Mouse (Mus musculus): ENCODE data around the gene Izumo1r. TPM values are rescaled to one million over a fixed set of nuclear protein-coding genes. Genes with fewer than 3 reads are reported as not detected.

Izumo1r gene
- not detected for total RNA-seq (2022)

- no peak for DNase-seq (ENCODE audit: low spot score)
Observed at GRCm38 (mm10) chr9:14903581-14904378, at the start of gene Izumo1r. Izumo1r (minus strand) TSS chr9:14903949.

DNA sequence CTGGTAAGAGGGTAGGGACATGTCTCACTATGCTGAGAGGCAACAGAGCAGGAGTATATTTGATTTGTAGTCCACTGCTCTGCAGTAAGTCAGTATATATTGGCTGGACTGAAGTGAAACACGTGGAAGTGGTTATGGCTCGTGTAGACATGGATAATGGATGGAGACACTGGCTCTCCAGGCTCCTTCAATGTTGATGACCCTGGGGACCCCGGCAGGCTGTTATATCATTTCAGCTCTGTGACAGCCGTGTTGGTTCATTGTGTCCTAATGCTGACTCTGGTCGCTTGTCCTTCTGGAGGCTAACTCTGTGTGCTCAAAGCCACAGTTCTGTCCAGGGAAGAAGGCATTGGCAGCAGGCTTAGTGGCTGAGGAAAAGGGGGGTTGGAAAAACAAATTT is 47.3 kb upstream of the Izumo1r start:
- no peak for DNase-seq (ENCODE audit: low spot score)

- no peak for DNase-seq (ENCODE audit: low spot score)
Observed at GRCm38 (mm10) chr9:14948843-14949242, 45.1 kb upstream of the Izumo1r start.

- no peak for DNase-seq (ENCODE audit: low spot score)
Observed at GRCm38 (mm10) chr9:14946677-14947076, 42.9 kb upstream of the Izumo1r start.

GRCm38 (mm10) chr9:14945919-14946318 is 42.2 kb upstream of the Izumo1r start:
- no peak for DNase-seq (ENCODE audit: low spot score)

DNA sequence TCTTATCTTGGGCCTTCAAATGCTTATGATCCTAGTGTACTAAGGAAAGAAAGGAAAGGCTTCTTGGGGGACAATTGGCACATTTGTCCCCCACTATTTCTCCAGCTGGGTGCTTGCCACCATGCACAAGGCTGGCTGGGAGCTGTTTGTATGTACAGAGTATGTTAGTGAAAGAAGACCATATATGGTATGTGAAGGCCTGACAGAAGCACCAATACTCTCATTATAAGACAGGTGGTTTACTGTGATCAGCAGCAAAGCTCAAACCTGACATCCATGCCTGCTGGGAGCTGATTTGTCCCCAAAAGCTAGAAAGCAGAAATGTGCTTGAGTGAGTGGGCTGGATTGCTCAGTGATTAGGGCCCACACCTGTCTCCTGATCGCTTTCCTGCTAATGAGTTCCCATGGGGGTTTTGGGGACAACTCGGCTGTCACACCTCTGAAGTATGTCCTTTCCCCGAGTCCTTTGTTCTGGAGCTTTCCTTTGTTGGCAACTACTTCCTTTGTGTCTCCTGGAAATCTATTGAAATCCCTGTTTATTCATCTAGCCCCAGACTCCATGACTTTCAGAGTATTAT is 38.5 kb upstream of the Izumo1r start:
- no peak for DNase-seq (ENCODE audit: low spot score)

GRCm38 (mm10) chr9:14939610-14940009 is 35.9 kb upstream of the Izumo1r start:
- no peak for DNase-seq (ENCODE audit: low spot score)

DNA sequence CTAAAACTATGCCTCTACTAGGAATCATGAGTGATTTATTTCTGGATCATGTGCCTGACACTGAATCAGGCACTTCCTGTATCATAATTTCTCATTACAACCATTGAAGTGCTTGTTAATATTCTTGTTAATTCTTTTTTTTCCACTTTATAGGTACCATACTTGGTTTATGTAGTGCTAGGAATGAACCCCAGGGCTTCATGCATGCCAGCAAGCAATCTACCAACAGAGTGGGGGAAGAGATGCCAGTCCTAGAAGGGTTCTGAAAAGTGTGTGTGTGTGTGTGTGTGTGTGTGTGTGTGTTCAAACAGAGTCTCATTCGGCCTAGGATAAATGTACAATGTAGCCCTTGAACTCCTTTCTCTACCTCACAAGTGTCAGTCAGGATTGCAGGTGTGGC is 33.6 kb upstream of the Izumo1r start:
- DNase-seq (ENCODE audit: low spot score): no peak

DNA sequence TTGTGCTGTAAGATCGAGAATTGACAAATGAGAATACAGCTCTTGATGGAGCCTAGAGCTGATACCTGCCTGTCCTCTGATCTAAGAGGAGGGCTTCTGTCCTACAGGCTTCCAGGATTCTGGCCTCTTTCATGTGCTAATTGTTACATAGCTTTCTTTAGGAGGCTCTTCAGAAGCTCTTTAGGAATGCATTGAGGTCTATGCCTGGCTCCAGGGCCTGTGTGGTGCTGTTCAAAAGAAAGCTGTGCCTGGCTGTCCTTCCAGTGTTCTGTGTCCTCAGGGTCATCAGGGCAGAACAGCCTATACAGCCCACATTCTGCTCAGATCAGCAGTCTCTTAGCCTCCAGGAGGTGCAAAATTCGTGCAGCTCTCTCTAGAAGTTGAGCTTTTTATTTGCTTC is 31.1 kb upstream of the Izumo1r start:
- DNase-seq (ENCODE audit: low spot score): no peak

GRCm38 (mm10) chr9:14931943-14932342 is 28.2 kb upstream of the Izumo1r start:
- DNase-seq (ENCODE audit: low spot score): no peak

DNA sequence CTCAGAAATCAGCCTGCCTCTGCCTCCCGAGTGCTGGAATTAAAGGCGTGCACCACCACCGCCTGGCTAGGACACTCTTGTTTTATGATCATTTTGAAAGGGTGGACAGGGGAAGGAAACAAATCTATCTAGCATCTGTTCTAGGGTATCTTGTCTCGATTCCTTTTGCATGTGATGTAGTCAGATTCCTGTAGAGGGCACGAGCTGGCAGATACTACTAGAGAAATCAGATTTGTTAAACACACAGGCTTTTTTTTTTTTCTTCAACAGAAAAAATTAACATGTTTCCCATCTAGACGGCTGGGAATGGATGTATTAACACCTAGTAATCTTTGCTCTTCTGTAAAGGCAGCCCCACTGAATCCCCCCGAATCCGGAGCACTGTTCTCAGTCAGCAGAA is 27.5 kb upstream of the Izumo1r start:
- DNase-seq (ENCODE audit: low spot score): no peak

DNA sequence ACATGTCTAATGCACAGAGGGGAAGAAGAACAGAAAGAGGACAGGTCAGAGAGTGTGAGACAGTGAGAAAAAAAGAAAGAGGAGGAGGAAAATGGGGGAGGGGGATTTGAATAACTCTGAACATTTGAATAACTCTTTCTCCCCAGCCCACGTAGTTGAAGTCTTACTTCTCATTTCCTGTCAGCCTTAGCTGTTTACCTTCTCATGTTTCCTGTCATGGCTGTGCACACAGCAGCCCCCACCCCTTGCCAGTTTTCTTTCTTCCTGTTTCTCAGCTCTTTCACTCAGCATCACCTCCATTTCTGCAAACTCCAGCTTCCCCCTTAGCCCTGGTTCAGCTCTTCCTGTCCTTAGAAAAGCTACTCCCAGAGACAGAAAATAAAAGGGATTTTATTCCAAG is 22.8 kb upstream of the Izumo1r start:
- DNase-seq (ENCODE audit: low spot score): no peak

- no peak for DNase-seq (ENCODE audit: low spot score)
Observed at GRCm38 (mm10) chr9:14923625-14924024, 19.9 kb upstream of the Izumo1r start.

- DNase-seq (ENCODE audit: low spot score): no peak
Observed at GRCm38 (mm10) chr9:14921971-14922560, 18.3 kb upstream of the Izumo1r start.

- no peak for DNase-seq (ENCODE audit: low spot score)
Observed at GRCm38 (mm10) chr9:14921254-14921653, 17.5 kb upstream of the Izumo1r start.

DNA sequence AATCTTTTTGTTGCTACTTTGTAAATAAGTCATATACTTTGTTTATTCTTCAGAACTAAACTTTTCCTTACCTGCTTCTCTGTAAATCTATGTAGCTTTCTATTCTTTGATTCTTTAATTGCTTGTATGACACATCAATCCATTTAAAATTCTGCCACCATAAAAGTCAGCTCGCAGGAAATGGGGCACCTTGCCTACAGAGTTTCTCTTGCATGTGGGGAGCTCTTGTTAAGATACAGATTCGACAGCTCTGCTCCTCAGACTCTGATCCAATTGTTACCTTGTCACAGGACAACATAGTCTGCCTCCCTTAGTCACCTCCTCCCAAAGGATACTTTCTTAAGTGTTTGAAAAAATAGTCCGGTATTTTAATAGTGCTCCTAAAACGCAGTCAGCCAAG is 16.9 kb upstream of the Izumo1r start:
- DNase-seq (ENCODE audit: low spot score): no peak

DNA sequence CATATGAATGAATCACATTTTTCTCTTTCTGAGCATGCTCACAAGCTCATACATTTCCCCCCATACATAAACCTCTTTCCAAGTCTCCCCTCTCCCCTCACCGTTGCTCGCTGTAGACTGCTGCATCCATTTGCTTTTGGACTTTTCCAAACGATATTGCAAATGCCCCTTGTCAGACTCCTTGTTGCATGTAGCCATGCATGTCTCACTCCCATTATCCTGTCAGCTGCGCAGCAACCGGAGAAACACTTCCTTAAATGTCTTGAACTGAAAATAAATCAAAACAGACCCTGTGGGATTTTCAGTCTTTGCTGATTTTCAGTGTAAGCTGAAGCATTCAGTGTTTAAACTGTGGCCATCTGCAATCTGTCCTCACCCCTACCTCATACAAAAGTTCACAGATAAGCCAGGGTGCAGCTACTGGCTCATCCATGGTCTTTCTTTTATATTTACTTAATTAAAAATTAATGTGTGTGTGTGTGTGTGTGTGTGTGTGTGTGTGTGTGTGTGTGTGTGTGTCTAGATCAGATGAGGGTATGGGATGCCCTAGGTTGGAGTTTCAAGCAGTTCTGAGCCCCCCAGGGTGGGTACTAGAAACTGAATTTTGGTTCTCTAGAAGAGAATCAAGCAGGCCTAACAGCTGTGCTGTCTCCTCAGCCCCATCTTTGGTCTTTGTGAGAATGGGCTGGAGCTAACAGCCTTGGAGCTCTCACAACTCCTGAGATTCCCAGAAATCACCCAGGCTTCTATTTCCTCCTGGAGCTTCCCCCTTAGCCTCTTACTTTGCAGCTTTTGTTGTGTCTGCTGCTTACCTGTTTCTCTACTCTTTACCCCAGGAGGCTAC is 15.3 kb upstream of the Izumo1r start:
- DNase-seq (ENCODE audit: low spot score): no peak

DNA sequence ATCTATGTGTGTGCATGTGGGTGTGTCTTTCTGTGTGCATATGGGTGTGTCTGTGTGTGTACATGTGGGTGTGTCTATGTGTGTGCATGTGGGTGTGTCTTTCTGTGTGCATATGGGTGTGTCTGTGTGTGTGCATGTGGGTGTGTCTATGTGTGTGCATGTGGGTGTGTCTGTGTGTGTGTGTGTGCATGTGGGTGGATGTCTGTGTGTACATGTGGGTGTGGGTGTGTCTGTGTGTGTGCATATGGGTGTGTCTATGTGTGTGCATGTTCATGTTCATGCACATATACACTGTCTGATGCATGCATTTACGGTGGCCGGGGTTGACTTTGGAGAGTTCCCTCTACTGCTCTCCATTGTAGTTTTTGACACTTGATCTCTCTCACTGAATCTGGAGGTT is 13.9 kb upstream of the Izumo1r start:
- no peak for DNase-seq (ENCODE audit: low spot score)

- DNase-seq (ENCODE audit: low spot score): no peak
Observed at GRCm38 (mm10) chr9:14912037-14912436, 8.3 kb upstream of the Izumo1r start.

DNA sequence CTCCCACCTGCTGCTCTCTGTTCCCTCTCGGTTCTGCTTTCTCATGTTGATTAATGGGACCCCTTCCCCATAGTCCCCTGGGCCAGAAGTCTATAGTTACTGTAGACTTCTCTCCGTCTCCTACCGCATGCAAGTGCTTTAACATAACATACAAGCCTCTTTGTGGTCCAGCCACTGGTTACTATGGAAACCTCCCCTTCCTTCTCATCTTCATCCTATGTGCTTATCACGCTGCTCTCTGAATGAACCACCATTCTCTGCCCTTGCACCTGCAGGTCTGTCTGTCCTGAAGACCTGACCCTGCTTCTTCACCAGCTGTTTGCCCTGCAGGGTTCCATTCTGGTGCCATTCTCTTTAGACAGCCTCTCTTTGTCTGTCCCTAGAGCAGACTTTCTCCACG is 6.2 kb upstream of the Izumo1r start:
- DNase-seq (ENCODE audit: low spot score): no peak

- DNase-seq (ENCODE audit: low spot score): no peak
Observed at GRCm38 (mm10) chr9:14907816-14908415, 4.2 kb upstream of the Izumo1r start.

DNA sequence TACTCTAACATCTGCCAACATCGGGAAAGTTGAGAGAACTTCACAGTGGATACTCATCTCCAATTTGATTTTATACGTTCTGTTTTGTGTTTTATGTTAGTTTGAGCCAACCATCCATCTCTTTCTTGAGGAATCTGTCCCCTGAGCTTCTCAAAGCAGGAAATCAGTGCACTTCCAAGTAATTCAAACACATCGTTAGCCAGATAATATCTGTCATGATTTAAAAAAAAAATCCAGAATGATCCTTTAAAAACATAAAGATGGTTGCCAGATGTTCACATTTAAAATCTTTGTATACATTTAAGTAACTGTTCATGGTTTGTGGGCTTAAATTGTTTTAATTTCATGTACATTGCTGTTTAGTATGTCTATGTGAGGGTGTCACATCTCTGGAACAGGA is 2.2 kb upstream of the Izumo1r start:
- DNase-seq (ENCODE audit: low spot score): no peak
